Mouse (Mus musculus) adrenal gland, postnatal 4 days (tissue): ENCODE measurements around the gene Gm5930. TPM values are rescaled to one million over a fixed set of nuclear protein-coding genes. Genes with fewer than 3 reads are reported as not detected.
"Not testable (repeated sequence)": the region's sequence is repeated elsewhere in the genome, so short reads cannot be mapped to it uniquely, and the experiment has no call there.

Source experiments
- DNase-seq, 2 experiments: peaks; one replicate each; pipeline ENCODE4 v3.0.0; 2021 to 2022; ENCODE audit warnings: low spot score in 2 of 2, mixed read lengths in 2 of 2
- long read RNA-seq, 2 experiments: library from polyadenylated mRNA; stranded (forward); transcript quantifications; one replicate each; pipeline ENCODE4 v2.0.0; 2021
- total RNA-seq, 2 experiments: library from RNA; stranded (reverse); gene quantifications; 2 replicates each; pipeline ENCODE4 v1.2.3; 2021

Gene Gm5930
- not detected for total RNA-seq
- long read RNA-seq, experiment 1: 0 reads
- long read RNA-seq, experiment 2: 0 reads

DNA sequence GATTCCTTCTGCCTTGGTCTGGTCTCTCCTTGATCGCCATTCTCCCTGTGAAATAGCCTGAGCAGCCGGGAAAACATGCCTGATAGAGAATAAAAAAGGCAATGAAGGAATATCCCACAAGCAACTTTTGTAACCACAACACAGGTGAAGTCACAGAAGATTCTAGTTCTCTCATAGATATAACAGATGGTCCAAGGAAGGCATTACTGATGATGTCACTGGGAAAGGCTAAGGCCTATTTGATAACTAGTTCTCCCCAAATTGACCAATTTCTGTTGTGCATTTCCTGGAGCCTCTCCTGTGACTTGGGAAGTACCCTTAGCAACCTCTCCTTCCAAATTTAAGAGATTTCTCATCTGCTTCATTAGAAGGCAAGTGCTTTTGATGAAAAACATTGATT, at the start of gene Gm5930:
Gm5930 (minus strand) TSS at position 101 of the 400 bp plus-strand sequence.
- DNase-seq: not testable (repeated sequence)

DNA sequence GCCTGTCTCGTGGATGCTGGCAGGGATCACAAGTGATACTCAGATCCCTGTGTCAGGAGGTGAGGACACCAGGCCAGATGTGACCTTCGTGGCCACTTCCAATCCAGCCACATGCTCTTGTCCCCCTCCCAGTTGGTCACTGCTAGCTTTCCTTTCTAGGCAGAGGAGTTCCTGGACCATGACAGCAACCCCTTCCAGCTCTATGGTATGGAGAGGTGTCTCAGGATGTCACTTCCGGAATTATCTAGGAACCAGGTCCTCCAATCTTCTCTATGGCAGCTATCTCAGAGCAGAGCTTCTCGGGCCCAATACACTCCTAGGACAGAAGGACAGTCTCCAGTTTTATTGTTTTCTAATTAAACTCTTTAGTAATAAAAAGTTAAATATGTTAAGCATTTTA, 45.8 kb upstream of the Gm5930 start:
- not testable (repeated sequence) for DNase-seq

GRCm38 (mm10) chr14:44365057-44365456, 26.7 kb upstream of the Gm5930 start, which contains the start of gene Gm8229:
Gene Gm8229 (plus strand): TSS chr14:44365357.
- DNase-seq: not testable (repeated sequence)

GRCm38 (mm10) chr14:44362301-44362700, 23.9 kb upstream of the Gm5930 start:
- not testable (repeated sequence) for DNase-seq

DNA sequence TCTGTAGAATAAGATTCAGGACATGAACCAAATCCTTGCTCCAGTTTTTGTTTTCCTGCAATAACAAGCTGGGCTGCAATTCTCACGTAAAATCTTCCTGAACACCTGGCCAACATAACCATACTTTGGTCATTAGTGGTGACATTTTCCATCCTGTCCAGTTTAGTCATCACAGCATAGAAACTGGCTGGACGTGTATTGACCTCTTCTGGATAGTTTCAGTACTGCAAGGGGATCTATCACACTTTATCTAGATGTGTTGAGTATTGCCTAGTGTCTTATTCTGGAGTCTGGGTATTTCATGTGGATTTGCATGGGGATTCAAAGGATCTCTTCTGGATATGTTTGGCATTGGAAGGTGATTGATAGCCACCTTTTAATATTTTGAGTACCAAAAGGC, 23.0 kb upstream of the Gm5930 start:
- not testable (repeated sequence) for DNase-seq

GRCm38 (mm10) chr14:44312049-44312448, 26.3 kb downstream of the Gm5930 start:
- DNase-seq: not testable (repeated sequence)

DNA sequence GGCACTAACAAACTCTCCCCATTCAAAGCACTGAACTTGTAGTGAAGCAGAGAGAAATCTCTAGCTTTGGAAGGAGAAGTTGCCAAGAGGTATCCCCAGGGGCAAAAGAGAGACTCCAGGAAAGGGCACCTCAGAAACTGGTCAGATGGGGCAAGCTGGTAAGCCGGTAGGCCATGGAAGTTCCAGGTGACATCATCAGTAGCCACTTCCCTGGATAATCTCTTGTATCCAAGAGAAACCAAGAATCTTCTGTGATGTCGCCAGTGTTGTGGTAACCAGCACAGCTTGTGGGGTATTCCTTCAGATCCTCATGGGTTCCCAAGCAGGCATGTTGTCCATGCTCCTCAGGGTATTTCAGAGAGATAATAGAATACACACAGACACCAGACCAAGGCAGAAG, 53.1 kb downstream of the Gm5930 start, which contains the start of gene Gm8220:
Gm8220 (plus strand) TSS at position 301 of the 400 bp plus-strand sequence.
- DNase-seq: not testable (repeated sequence)

Other genes with a start within 250 kb of the Gm5930 start
- 1 to 10 TPM; 2.2 to 3.2 TPM for gene Ear2, start 235.9 kb downstream of the Gm5930 start, total RNA-seq
- not detected for gene Gm3327, start 214.7 kb downstream of the Gm5930 start, total RNA-seq
- gene Gm8212, start 140.9 kb downstream of the Gm5930 start, total RNA-seq: not detected
- not detected for gene 4930503E14Rik, start 125.3 kb downstream of the Gm5930 start, total RNA-seq
- gene Gm8220, start 53.0 kb downstream of the Gm5930 start, total RNA-seq: not detected
- gene Gm8229, start 26.8 kb upstream of the Gm5930 start, total RNA-seq: not detected
- gene Gm3371, start 72.1 kb upstream of the Gm5930 start, total RNA-seq: not detected
- gene Gm8232, start 95.1 kb upstream of the Gm5930 start, total RNA-seq: not detected
- not detected for gene BC061237, start 153.9 kb upstream of the Gm5930 start, total RNA-seq
- gene Gm17093, start 179.7 kb upstream of the Gm5930 start, total RNA-seq: not detected
- not detected for gene Gm8247, start 244.6 kb upstream of the Gm5930 start, total RNA-seq